Mouse (Mus musculus): ENCODE data around the gene Wdr12. TPM values are rescaled to one million over a fixed set of nuclear protein-coding genes. Genes with fewer than 3 reads are reported as not detected.

Wdr12 gene
- total RNA-seq, 2 experiments from 2014 or later, result 28.7 to 31.8 TPM

Other genes with a start within 250 kb of the Wdr12 start
- 10 to 100 TPM; 51.1 to 51.5 TPM for gene Fam117b, start 185.6 kb downstream of the Wdr12 start, total RNA-seq (2021)
- 10 to 100 TPM; 37.7 to 38.1 TPM for gene Ica1l, start 55.5 kb downstream of the Wdr12 start, total RNA-seq (2021)
- 10 to 100 TPM; 24.1 to 27.6 TPM for gene Carf, start 398 bp downstream of the Wdr12 start, total RNA-seq (2021)
- 10 to 100 TPM; 22.7 to 25.6 TPM for gene Nbeal1, start 82.0 kb upstream of the Wdr12 start, total RNA-seq (2021)
- gene Cyp20a1, start 244.7 kb upstream of the Wdr12 start, total RNA-seq (2021), result 10 to 100 TPM in 1 of 2 experiments, 1 to 10 TPM in 1; 6.0 to 11.8 TPM